Mouse (Mus musculus) macrophage (primary cell): ENCODE data around the gene Gm43738. TPM values are rescaled to one million over a fixed set of nuclear protein-coding genes. Genes with fewer than 3 reads are reported as not detected.

Source experiments
- polyA plus RNA-seq: library from polyadenylated mRNA; stranded (reverse); fragments of 250-400 nt; gene quantifications from 3 replicates; pipeline ENCODE4 v1.2.4, GENCODE M21; 2018; ENCODE audit warnings: inconsistent platforms

Gene Gm43738
- polyA plus RNA-seq, 1 experiment from 2014 or later, result not detected

Other genes starting within 250 kb of the Gm43738 start
- 11.2 to 22.5 TPM (median 13.4 TPM) in 3 replicates for gene Msto1, start 187.1 kb downstream of the Gm43738 start, polyA plus RNA-seq
- gene Ash1l, start 150.5 kb downstream of the Gm43738 start, polyA plus RNA-seq, result 11.3 to 14.9 TPM (median 12.2 TPM) in 3 replicates
- gene Dap3, start 149.9 kb downstream of the Gm43738 start, polyA plus RNA-seq, result 20.8 to 37.1 TPM (median 35.9 TPM) in 3 replicates
- 8.1 to 14.4 TPM (median 11.2 TPM) in 3 replicates for gene Rusc1, start 7.8 kb downstream of the Gm43738 start, polyA plus RNA-seq
- 31.5 to 168 TPM (median 106 TPM) in 3 replicates for gene Fdps, start 860 bp upstream of the Gm43738 start, polyA plus RNA-seq
- not detected in 3 replicates for gene Pklr, start 35.0 kb upstream of the Gm43738 start, polyA plus RNA-seq
- gene Hcn3, start 59.1 kb upstream of the Gm43738 start, polyA plus RNA-seq, result 0.11 to 0.20 TPM (median 0.15 TPM) in 3 replicates
- gene Clk2, start 63.7 kb upstream of the Gm43738 start, polyA plus RNA-seq, result 19.9 to 35.6 TPM (median 25.1 TPM) in 3 replicates
- gene Scamp3, start 76.4 kb upstream of the Gm43738 start, polyA plus RNA-seq, result 79.6 to 84.3 TPM (median 80.5 TPM) in 3 replicates
- 1.1 to 4.4 TPM (median 1.9 TPM) in 3 replicates for gene Fam189b, start 82.0 kb upstream of the Gm43738 start, polyA plus RNA-seq
- 205 to 294 TPM (median 220 TPM) in 3 replicates for gene Gba, start 101.8 kb upstream of the Gm43738 start, polyA plus RNA-seq
- 0.17 to 0.68 TPM (median 0.34 TPM) in 3 replicates for gene Thbs3, start 114.1 kb upstream of the Gm43738 start, polyA plus RNA-seq
- 55.2 to 102 TPM (median 79.3 TPM) in 3 replicates for gene Mtx1, start 126.0 kb upstream of the Gm43738 start, polyA plus RNA-seq
- not detected in 3 replicates for gene Muc1, start 128.0 kb upstream of the Gm43738 start, polyA plus RNA-seq
- gene Krtcap2, start 144.9 kb upstream of the Gm43738 start, polyA plus RNA-seq, result 30.5 to 54.3 TPM (median 43.8 TPM) in 3 replicates
- gene Trim46, start 145.2 kb upstream of the Gm43738 start, polyA plus RNA-seq, result 0.22 TPM in 1 of 3 replicates, not detected in the others
- gene Dpm3, start 158.3 kb upstream of the Gm43738 start, polyA plus RNA-seq, result 23.7 to 90.4 TPM (median 70.3 TPM) in 3 replicates
- gene Slc50a1, start 169.5 kb upstream of the Gm43738 start, polyA plus RNA-seq, result 18.0 to 31.9 TPM (median 31.9 TPM) in 3 replicates
- gene Efna1, start 180.0 kb upstream of the Gm43738 start, polyA plus RNA-seq, result 0.20 to 0.25 TPM in 2 of 3 replicates, not detected in the other
- not detected in 3 replicates for gene Efna3, start 221.9 kb upstream of the Gm43738 start, polyA plus RNA-seq
- not detected in 3 replicates for gene Efna4, start 236.9 kb upstream of the Gm43738 start, polyA plus RNA-seq
- 143 to 250 TPM (median 157 TPM) in 3 replicates for gene Adam15, start 248.9 kb upstream of the Gm43738 start, polyA plus RNA-seq